ENCODE assay signal across 8 mouse cellular contexts in the genomic region with DNA sequence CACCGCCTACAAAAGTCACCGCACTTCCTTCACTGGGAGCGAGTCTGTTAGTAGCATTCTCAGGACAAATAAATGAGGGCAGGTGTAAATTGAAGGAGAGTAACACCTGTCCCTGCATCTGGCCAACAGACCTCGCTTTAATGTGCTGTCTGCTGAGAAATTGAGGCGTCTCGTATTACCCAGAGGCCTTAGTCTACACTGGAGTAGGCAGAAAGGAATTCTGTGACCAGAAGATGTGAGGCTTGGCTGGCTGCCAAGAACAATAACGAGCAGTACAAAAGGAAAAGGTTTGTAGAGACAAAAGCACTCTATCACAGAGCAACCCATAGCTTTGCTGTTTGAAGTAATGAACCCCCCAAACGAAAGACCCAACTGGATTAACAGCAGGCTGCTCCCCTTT.
DNase-seq lines count a peak whose midpoint lies in the region; ATAC-seq and TF ChIP-seq lines count a peak whose summit lies in the region.

No protein-coding gene starts in this region.

- no peak for TF ChIP-seq CTCF in intestine, postnatal 0 days (IDR thresholded peaks at IDR 0.05; ENCODE audit: low read depth)

- no peak overlapping the region for H3K27ac ChIP-seq in intestine, embryonic 14.5 days (ENCODE audit: low read depth)
- H3K27ac ChIP-seq in intestine, postnatal 0 days (ENCODE audit: low read depth, low read length) = no peak overlapping the region
- H3K27ac ChIP-seq in heart, embryonic 15.5 days = 0 out of 2 replicates have a peak overlapping the region, but pooled peaks have one; percentile 20
- no peak overlapping the region for H3K27ac ChIP-seq in midbrain, embryonic 13.5 days

- H3K4me1 ChIP-seq in intestine, embryonic 14.5 days (replicated peaks; ENCODE audit: control insufficient read depth, insufficient read depth, low read length) = no peaks in the 10 kb centered on the region
- H3K4me1 ChIP-seq in intestine, postnatal 0 days (replicated peaks; ENCODE audit: control insufficient read depth, insufficient read depth, low read length) = no peaks in the 10 kb centered on the region
- peaks cover 9% of the 10 kb centered on the region for H3K4me1 ChIP-seq in heart, embryonic 15.5 days (replicated peaks)
- peaks cover 5% of the 10 kb centered on the region for H3K4me1 ChIP-seq in midbrain, embryonic 13.5 days (replicated peaks)

- H3K9ac ChIP-seq in intestine, embryonic 14.5 days (ENCODE audit: low read length) = no peak overlapping the region
- no peak overlapping the region for H3K9ac ChIP-seq in intestine, postnatal 0 days (ENCODE audit: low read depth, low read length)
- no peak overlapping the region for H3K9ac ChIP-seq in heart, embryonic 15.5 days
- H3K9ac ChIP-seq in midbrain, embryonic 13.5 days (replicated peaks) = no peak overlapping the region

- H3K36me3 ChIP-seq in intestine, embryonic 14.5 days (ENCODE audit: control insufficient read depth, insufficient read depth, low read length) = no peaks in the 10 kb centered on the region
- no peaks in the 10 kb centered on the region for H3K36me3 ChIP-seq in intestine, postnatal 0 days (ENCODE audit: control insufficient read depth, insufficient read depth)
- no peaks in the 10 kb centered on the region for H3K36me3 ChIP-seq in heart, embryonic 15.5 days
- H3K36me3 ChIP-seq in midbrain, embryonic 13.5 days = no peaks in the 10 kb centered on the region

- peak; percentile 56 for DNase-seq in intestine, embryonic 14.5 days (ENCODE audit: low spot score)
- DNase-seq in embryo, embryonic 9.5 days (ENCODE audit: extremely low spot score) = peak; percentile 29
- DNase-seq in kidney, postnatal 4 days = peak; percentile 74 to 82
- peak; percentile 51 for DNase-seq in testis, postnatal 10 days (ENCODE audit: low spot score)

- 33% methylated on average over 8 of the region's 8 CpGs for WGBS in intestine, embryonic 14.5 days
- WGBS in intestine, postnatal 0 days = 40% methylated on average over 8 of the region's 8 CpGs
- 34% methylated on average over 8 of the region's 8 CpGs for WGBS in heart, embryonic 15.5 days
- 38% methylated on average over 8 of the region's 8 CpGs for WGBS in midbrain, embryonic 13.5 days

- no peak for ATAC-seq in intestine, embryonic 14.5 days (replicated peaks; ENCODE audit: low FRiP score, low TSS enrichment, low read depth)
- no peak for ATAC-seq in intestine, postnatal 0 days
- peak; percentile 47; the same call in 1 of the 2 replicates for ATAC-seq in heart, embryonic 15.5 days (replicated peaks; ENCODE audit: insufficient number of reproducible peaks, insufficient read depth, low FRiP score, low read depth)
- peak; percentile 83 for ATAC-seq in midbrain, embryonic 13.5 days
- ATAC-seq in granulocyte monocyte progenitor cell, adult 5-6 weeks (replicated peaks; ENCODE audit: poor library complexity, severe bottlenecking) = no peak

- H3K4me2 ChIP-seq in intestine, embryonic 14.5 days (ENCODE audit: low read length) = no peak overlapping the region
- H3K4me2 ChIP-seq in intestine, postnatal 0 days (replicated peaks; ENCODE audit: low read depth) = no peak overlapping the region
- H3K4me2 ChIP-seq in heart, embryonic 15.5 days = no peak overlapping the region
- no peak overlapping the region for H3K4me2 ChIP-seq in midbrain, embryonic 13.5 days (replicated peaks)

- H3K4me3 ChIP-seq in intestine, embryonic 14.5 days (ENCODE audit: low read depth, low read length) = no peak overlapping the region
- H3K4me3 ChIP-seq in intestine, postnatal 0 days (ENCODE audit: low read depth, low read length) = no peak overlapping the region
- no peak overlapping the region for H3K4me3 ChIP-seq in heart, embryonic 15.5 days
- H3K4me3 ChIP-seq in midbrain, embryonic 13.5 days (replicated peaks) = no peak overlapping the region

- H3K9me3 ChIP-seq in intestine, embryonic 14.5 days (ENCODE audit: control insufficient read depth, low read length) = no peaks in the 10 kb centered on the region
- H3K9me3 ChIP-seq in intestine, postnatal 0 days (ENCODE audit: control insufficient read depth) = no peaks in the 10 kb centered on the region
- no peaks in the 10 kb centered on the region for H3K9me3 ChIP-seq in heart, embryonic 15.5 days (replicated peaks)
- no peaks in the 10 kb centered on the region for H3K9me3 ChIP-seq in midbrain, embryonic 13.5 days

- no peaks in the 10 kb centered on the region for H3K27me3 ChIP-seq in intestine, embryonic 14.5 days (replicated peaks; ENCODE audit: control insufficient read depth, insufficient read depth, low read length)
- H3K27me3 ChIP-seq in intestine, postnatal 0 days (replicated peaks; ENCODE audit: control insufficient read depth, insufficient read depth, low read length) = no peaks in the 10 kb centered on the region
- no peaks in the 10 kb centered on the region for H3K27me3 ChIP-seq in heart, embryonic 15.5 days
- H3K27me3 ChIP-seq in midbrain, embryonic 13.5 days = no peaks in the 10 kb centered on the region

Comparison
In these comparisons a context has a peak if more than half of its experiments do, and no peak if none do; other contexts are left out.
1. ATAC-seq: peak in heart, embryonic 15.5 days (single experiment) and midbrain, embryonic 13.5 days (single experiment); none in intestine, embryonic 14.5 days (single experiment), intestine, postnatal 0 days (single experiment) and granulocyte monocyte progenitor cell, adult 5-6 weeks (single experiment).
2. Peak in every context shown above with its lines, with median percentiles within 50 percentile points of each other: DNase-seq.